Mouse (Mus musculus) liver, embryonic 16.5 days (tissue): Measurements from ENCODE around the gene Olfr618. TPM values are rescaled to one million over a fixed set of nuclear protein-coding genes. Genes with fewer than 3 reads are reported as not detected.
"Not testable (repeated sequence)": the region's sequence is repeated elsewhere in the genome, so short reads cannot be mapped to it uniquely, and the experiment has no call there.

Experiments
- ATAC-seq: fragments of 200-750 bp; cut with Nextera tagmentation; 2 replicates; pipeline ENCODE4 v1.8.0; 2017; ENCODE audit warnings: low read depth, mild to moderate bottlenecking, moderate number of reproducible peaks, moderate library complexity
- H3K27ac ChIP-seq: fragments of 300-500 bp; sonication (generic); 2 replicates; pipeline ENCODE4 v1.5.1; 2014; ENCODE audit warnings: mild to moderate bottlenecking, low read length
- H3K27me3 ChIP-seq: fragments of 300-500 bp; sonication (generic); 2 replicates; pipeline ENCODE4 v1.6.1; 2014; ENCODE audit warnings: low read depth, low read length, mixed read lengths; ENCODE audit not compliant: control insufficient read depth, insufficient read depth
- H3K36me3 ChIP-seq: fragments of 300-500 bp; sonication (generic); 2 replicates; pipeline ENCODE4 v1.6.1; 2014; ENCODE audit warnings: mild to moderate bottlenecking; ENCODE audit not compliant: control insufficient read depth, insufficient read depth
- H3K4me1 ChIP-seq: fragments of 300-500 bp; sonication (generic); 2 replicates; pipeline ENCODE4 v1.6.1; 2014; ENCODE audit warnings: low read depth, low read length, mixed read lengths; ENCODE audit not compliant: control insufficient read depth
- H3K4me2 ChIP-seq: fragments of 300-500 bp; sonication (generic); 2 replicates; pipeline ENCODE4 v1.6.1; 2014; ENCODE audit warnings: low read depth, low read length, mixed read lengths
- H3K4me3 ChIP-seq: fragments of 300-500 bp; sonication (generic); 2 replicates; pipeline ENCODE4 v1.5.1; 2014; ENCODE audit warnings: low read depth, mild to moderate bottlenecking, low read length
- H3K9ac ChIP-seq: fragments of 300-500 bp; sonication (generic); 2 replicates; pipeline ENCODE4 v1.6.1; 2014; ENCODE audit warnings: low read depth, low read length
- H3K9me3 ChIP-seq: fragments of 300-500 bp; sonication (generic); replicated peaks from 2 replicates; pipeline ENCODE4 v1.6.1; 2016; ENCODE audit warnings: low read length; ENCODE audit not compliant: control insufficient read depth
- WGBS: fragments of 180-500 bp; shearing (Covaris S2); extraction: QIAGEN DNeasy Blood & Tissue Kit; methylation state at CpG from one replicate; pipeline ENCODE4 v1.1.7; 2014; ENCODE audit not compliant: insufficient replicate concordance; 5-methylcytosine and 5-hydroxymethylcytosine counted together
- polyA plus RNA-seq: library from polyadenylated mRNA; unstranded; fragments of >200 nt; fragmentation: Nextera tagmentation; extraction: Ambion mirVana; gene quantifications from 2 replicates; pipeline ENCODE4 v1.2.1, GENCODE M21; 2015

Gene Olfr618
- not detected in 2 replicates for polyA plus RNA-seq

- H3K9ac ChIP-seq = no peak within 1 kb of the TSS
- no peaks in the 10 kb centered on the region for H3K4me1 ChIP-seq
- WGBS = 28% methylated on average over 2 of the region's 2 CpGs
- no peak within 1 kb of the TSS for H3K4me3 ChIP-seq
- H3K36me3 ChIP-seq = no peaks in the 10 kb centered on the region
- H3K4me2 ChIP-seq = no peak within 1 kb of the TSS
- ATAC-seq = no peak
- no peaks in the 10 kb centered on the region for H3K27me3 ChIP-seq
- no peak within 1 kb of the TSS for H3K27ac ChIP-seq
- H3K9me3 ChIP-seq = no peaks in the 10 kb centered on the region
Observed at GRCm38 (mm10) chr7:103589803-103590202, at the start of gene Olfr618. TSS of gene Olfr618 (plus strand) at chr7:103590103.

- H3K36me3 ChIP-seq, H3K4me1 ChIP-seq, H3K9ac ChIP-seq, H3K27ac ChIP-seq, H3K4me2 ChIP-seq, H3K9me3 ChIP-seq, H3K4me3 ChIP-seq, H3K27me3 ChIP-seq, ATAC-seq: not testable (repeated sequence)
- 67% methylated on average over 2 of the region's 2 CpGs for WGBS
Observed at GRCm38 (mm10) chr7:103542617-103543016, 47.3 kb upstream of the Olfr618 start, which contains the start of gene Olfr612. TSS of gene Olfr612 (minus strand) at chr7:103542717.

- H3K36me3 ChIP-seq = no peaks in the 10 kb centered on the region
- no peak within 1 kb of the TSS for H3K4me3 ChIP-seq
- H3K9ac ChIP-seq = no peak within 1 kb of the TSS
- no peak within 1 kb of the TSS for H3K4me2 ChIP-seq
- no peaks in the 10 kb centered on the region for H3K27me3 ChIP-seq
- 41% methylated on average over 2 of the region's 2 CpGs for WGBS
- ATAC-seq = no peak
- H3K9me3 ChIP-seq = no peaks in the 10 kb centered on the region
- no peak within 1 kb of the TSS for H3K27ac ChIP-seq
- no peaks in the 10 kb centered on the region for H3K4me1 ChIP-seq
Observed at GRCm38 (mm10) chr7:103547774-103548173, 42.1 kb upstream of the Olfr618 start, which contains the start of gene Olfr613. TSS of gene Olfr613 (plus strand) at chr7:103548074.

- no peak for ATAC-seq
- WGBS = 59% methylated on average over 2 of the region's 2 CpGs
Observed at GRCm38 (mm10) chr7:103555779-103556178, 34.1 kb upstream of the Olfr618 start, which contains the start of gene Olfr615. TSS of gene Olfr615 (plus strand) at chr7:103556079.

GRCm38 (mm10) chr7:103569043-103569442 lies 20.9 kb upstream of the Olfr618 start, which contains the start of gene Olfr616:
TSS of gene Olfr616 (minus strand) at chr7:103569143.
- no peak within 1 kb of the TSS for H3K4me2 ChIP-seq
- H3K27me3 ChIP-seq = no peaks in the 10 kb centered on the region
- H3K27ac ChIP-seq = no peak within 1 kb of the TSS
- ATAC-seq = no peak
- no peaks in the 10 kb centered on the region for H3K36me3 ChIP-seq
- H3K9me3 ChIP-seq = no peaks in the 10 kb centered on the region
- H3K4me3 ChIP-seq = no peak within 1 kb of the TSS
- H3K4me1 ChIP-seq = no peaks in the 10 kb centered on the region
- no peak within 1 kb of the TSS for H3K9ac ChIP-seq
- 61% methylated on average over 3 of the region's 3 CpGs for WGBS

More at GRCm38 (mm10) chr7:103555779-103556178, 34.1 kb upstream of the Olfr618 start, which contains the start of gene Olfr615:
- no peak within 1 kb of the TSS for H3K27ac ChIP-seq
- H3K27me3 ChIP-seq = no peaks in the 10 kb centered on the region
- H3K36me3 ChIP-seq = no peaks in the 10 kb centered on the region
- no peak within 1 kb of the TSS for H3K4me2 ChIP-seq
- H3K9me3 ChIP-seq = no peaks in the 10 kb centered on the region
- H3K4me1 ChIP-seq = no peaks in the 10 kb centered on the region
- no peak within 1 kb of the TSS for H3K9ac ChIP-seq
- H3K4me3 ChIP-seq = no peak within 1 kb of the TSS

GRCm38 (mm10) chr7:103572761-103573160 lies 17.1 kb upstream of the Olfr618 start, which contains the start of gene Olfr617:
TSS of gene Olfr617 (plus strand) at chr7:103573061.
- no peaks in the 10 kb centered on the region for H3K27me3 ChIP-seq
- H3K9me3 ChIP-seq = no peaks in the 10 kb centered on the region
- H3K4me2 ChIP-seq = no peak within 1 kb of the TSS
- H3K9ac ChIP-seq = no peak within 1 kb of the TSS
- ATAC-seq = no peak
- no peak within 1 kb of the TSS for H3K27ac ChIP-seq
- WGBS = 47% methylated on average over 1 of the region's 1 CpGs
- no peak within 1 kb of the TSS for H3K4me3 ChIP-seq
- H3K4me1 ChIP-seq = no peaks in the 10 kb centered on the region
- no peaks in the 10 kb centered on the region for H3K36me3 ChIP-seq

GRCm38 (mm10) chr7:103600275-103600674 lies 10.4 kb downstream of the Olfr618 start, which contains the start of gene Olfr619:
TSS of gene Olfr619 (plus strand) at chr7:103600575.
- Histone ChIP-seq H3K4me3 (no peak within 1 kb of the TSS), H3K36me3 (no peaks in the 10 kb centered on the region), H3K4me1 (no peaks in the 10 kb centered on the region), H3K9me3 (no peaks in the 10 kb centered on the region), H3K4me2 (no peak within 1 kb of the TSS), H3K27ac (no peak within 1 kb of the TSS), H3K9ac (no peak within 1 kb of the TSS), H3K27me3 (no peaks in the 10 kb centered on the region)
- ATAC-seq = no peak

- no peaks in the 10 kb centered on the region for H3K9me3 ChIP-seq
- no peak overlapping the region for H3K27ac ChIP-seq
- no peak overlapping the region for H3K9ac ChIP-seq
- no peak for ATAC-seq
- 30% methylated on average over 2 of the region's 2 CpGs for WGBS
- no peak overlapping the region for H3K4me3 ChIP-seq
- H3K4me1 ChIP-seq = no peaks in the 10 kb centered on the region
- no peaks in the 10 kb centered on the region for H3K36me3 ChIP-seq
- H3K4me2 ChIP-seq = no peak overlapping the region
- H3K27me3 ChIP-seq = no peaks in the 10 kb centered on the region
Observed at GRCm38 (mm10) chr7:103607425-103607824, 17.5 kb downstream of the Olfr618 start.

- H3K9me3 ChIP-seq = no peaks in the 10 kb centered on the region
- H3K9ac ChIP-seq = no peak within 1 kb of the TSS
- H3K27ac ChIP-seq = no peak within 1 kb of the TSS
- no peak for ATAC-seq
- no peaks in the 10 kb centered on the region for H3K27me3 ChIP-seq
- 44% methylated on average over 2 of the region's 2 CpGs for WGBS
- H3K36me3 ChIP-seq = no peaks in the 10 kb centered on the region
- no peaks in the 10 kb centered on the region for H3K4me1 ChIP-seq
- H3K4me3 ChIP-seq = no peak within 1 kb of the TSS
- no peak within 1 kb of the TSS for H3K4me2 ChIP-seq
Observed at GRCm38 (mm10) chr7:103612434-103612833, 22.5 kb downstream of the Olfr618 start, which contains the start of gene Olfr620. TSS of gene Olfr620 (minus strand) at chr7:103612534.
